Mouse (Mus musculus) spleen, adult 2 months (tissue): ENCODE measurements around the gene 2410004B18Rik. TPM values are rescaled to one million over a fixed set of nuclear protein-coding genes. Genes with fewer than 3 reads are reported as not detected.

ENCODE experiments used
- DNase-seq, 2 experiments: peaks; one replicate each; pipeline versions ENCODE4 v3.0.0 to v3.0.0-alpha.2; 2012 to 2021; ENCODE audit warnings: low spot score in 2 of 2, low read depth in 1 of 2
- H3K27ac ChIP-seq: fragments of 200-500 bp; 2 replicates; pipeline ENCODE4 v1.5.1; 2012; ENCODE audit warnings: low read length, inconsistent platforms; ENCODE audit not compliant: insufficient read depth
- H3K27me3 ChIP-seq: fragments of 200-500 bp; 2 replicates; pipeline ENCODE4 v1.6.1; 2012; ENCODE audit warnings: mild to moderate bottlenecking, moderate library complexity, low read length, inconsistent platforms; ENCODE audit not compliant: control insufficient read depth, insufficient read depth
- H3K36me3 ChIP-seq: fragments of 200-500 bp; 2 replicates; pipeline ENCODE4 v1.6.1; 2012; ENCODE audit warnings: mild to moderate bottlenecking, low read length, inconsistent platforms; ENCODE audit not compliant: control insufficient read depth, insufficient read depth
- H3K4me1 ChIP-seq: fragments of 200-500 bp; 2 replicates; pipeline ENCODE4 v1.6.1; 2011; ENCODE audit warnings: inconsistent platforms; ENCODE audit not compliant: control insufficient read depth, insufficient read depth, insufficient read length
- H3K4me3 ChIP-seq: fragments of 200-500 bp; 2 replicates; pipeline ENCODE4 v1.5.1; 2011; ENCODE audit warnings: mild to moderate bottlenecking, inconsistent platforms; ENCODE audit not compliant: insufficient read depth, insufficient read length; ENCODE audit errors: extremely low read depth
- CTCF ChIP-seq: fragments of 200-500 bp; IDR thresholded peaks from 2 replicates; pipeline ENCODE4 v1.5.1; 2011; ENCODE audit warnings: mild to moderate bottlenecking, inconsistent platforms; ENCODE audit not compliant: insufficient read depth, insufficient read length, insufficient replicate concordance; ENCODE audit errors: extremely low read depth
- POLR2A ChIP-seq: fragments of 200-500 bp; IDR thresholded peaks from 2 replicates; pipeline ENCODE4 v1.6.1; 2011; ENCODE audit warnings: low read depth, low read length, inconsistent platforms
- WGBS: fragments of 180-500 bp; shearing (Covaris S2); methylation state at CpG from one replicate; pipeline ENCODE4 v1.1.7; 2018; 5-methylcytosine and 5-hydroxymethylcytosine counted together
- polyA plus RNA-seq: library from polyadenylated mRNA; depleted of rRNA; stranded (reverse); fragments of >200 nt; gene quantifications from 2 replicates; pipeline ENCODE4 v1.2.3, GENCODE M21; 2012

The 2410004B18Rik gene
- polyA plus RNA-seq, 1 experiment = 9.0 TPM

- WGBS = 74% methylated on average over 7 of the region's 7 CpGs
- peaks cover 9% of the 10 kb centered on the region for H3K4me1 ChIP-seq
- no peak for TF ChIP-seq CTCF
- TF ChIP-seq POLR2A = no peak
Observed at GRCm38 (mm10) chr3:145929525-145930400, 8.1 kb upstream of the 2410004B18Rik start.

GRCm38 (mm10) chr3:145933845-145934244 lies 4.0 kb upstream of the 2410004B18Rik start:
- H3K4me1 ChIP-seq = peaks cover 7% of the 10 kb centered on the region

More at GRCm38 (mm10) chr3:145929525-145930400, 8.1 kb upstream of the 2410004B18Rik start:
- no peak overlapping the region for H3K4me3 ChIP-seq
- H3K27me3 ChIP-seq = no peaks in the 10 kb centered on the region
- no peak overlapping the region for H3K27ac ChIP-seq
- H3K36me3 ChIP-seq = peaks cover 30% of the 10 kb centered on the region
- DNase-seq = no peak

GRCm38 (mm10) chr3:145938405-145939349 lies 863 bp downstream of the 2410004B18Rik start:
- Histone ChIP-seq H3K27ac (no peak overlapping the region), H3K4me3 (peak overlapping the region; percentile 74), H3K4me1 (peaks cover 14% of the 10 kb centered on the region), H3K27me3 (no peaks in the 10 kb centered on the region), H3K36me3 (peaks cover 13% of the 10 kb centered on the region)
- peak in 1 of 2 experiments; percentile 20 for DNase-seq
- WGBS = 25% methylated on average over 45 of the region's 50 CpGs
- TF ChIP-seq POLR2A (no peak), CTCF (no peak)

More at GRCm38 (mm10) chr3:145933845-145934244, 4.0 kb upstream of the 2410004B18Rik start:
- Histone ChIP-seq H3K36me3 (peaks cover 25% of the 10 kb centered on the region), H3K27me3 (no peaks in the 10 kb centered on the region), H3K27ac (no peak overlapping the region), H3K4me3 (no peak overlapping the region)
- TF ChIP-seq POLR2A (no peak), CTCF (no peak)
- 15% methylated on average over 9 of the region's 9 CpGs for WGBS
- DNase-seq = no peak

GRCm38 (mm10) chr3:145939402-145939801 lies 1.6 kb downstream of the 2410004B18Rik start:
- Histone ChIP-seq H3K27ac (no peak overlapping the region), H3K4me1 (peaks cover 14% of the 10 kb centered on the region), H3K36me3 (peaks cover 16% of the 10 kb centered on the region), H3K4me3 (0 out of 2 replicates have a peak overlapping the region, but pooled peaks have one; percentile 1), H3K27me3 (no peaks in the 10 kb centered on the region)
- no peak for TF ChIP-seq POLR2A
- no peak for DNase-seq
- WGBS = 70% methylated on average over 12 of the region's 12 CpGs

GRCm38 (mm10) chr3:145939971-145940370 lies 2.2 kb downstream of the 2410004B18Rik start:
- peaks cover 19% of the 10 kb centered on the region for H3K36me3 ChIP-seq
- no peak overlapping the region for H3K4me3 ChIP-seq
- 82% methylated on average over 4 of the region's 4 CpGs for WGBS
- H3K27me3 ChIP-seq = no peaks in the 10 kb centered on the region
- no peak for TF ChIP-seq CTCF
- TF ChIP-seq POLR2A = no peak
- no peak for DNase-seq
- H3K4me1 ChIP-seq = peaks cover 14% of the 10 kb centered on the region
- H3K27ac ChIP-seq = no peak overlapping the region

- Histone ChIP-seq H3K4me3 (no peak overlapping the region), H3K27ac (no peak overlapping the region), H3K4me1 (peaks cover 14% of the 10 kb centered on the region), H3K27me3 (no peaks in the 10 kb centered on the region), H3K36me3 (peaks cover 19% of the 10 kb centered on the region)
- WGBS = 5% methylated on average over 3 of the region's 3 CpGs
- TF ChIP-seq CTCF (peak; percentile 62; the same call in 1 of the 2 replicates), POLR2A (no peak)
- DNase-seq = peak; percentile 72 to 74
Observed at GRCm38 (mm10) chr3:145941971-145942370, 4.2 kb downstream of the 2410004B18Rik start.
